Mouse (Mus musculus) midbrain, embryonic 13.5 days (tissue): ENCODE data around the gene Syt14. TPM values are rescaled to one million over a fixed set of nuclear protein-coding genes. Genes with fewer than 3 reads are reported as not detected.

Experiments
- ATAC-seq: fragments of 200-750 bp; cut with Nextera tagmentation; 2 replicates; pipeline ENCODE4 v1.8.0; 2017; ENCODE audit warnings: mild to moderate bottlenecking, moderate TSS enrichment, moderate library complexity
- H3K27ac ChIP-seq: fragments of 300-500 bp; sonication (generic); 2 replicates; pipeline ENCODE4 v1.5.1; 2015; ENCODE audit warnings: inconsistent platforms, mild to moderate bottlenecking, moderate library complexity
- H3K27me3 ChIP-seq: fragments of 300-500 bp; sonication (generic); 2 replicates; pipeline ENCODE4 v1.6.1; 2015; ENCODE audit warnings: mild to moderate bottlenecking, inconsistent platforms
- H3K36me3 ChIP-seq: fragments of 300-500 bp; sonication (generic); 2 replicates; pipeline ENCODE4 v1.6.1; 2015; ENCODE audit warnings: mild to moderate bottlenecking, inconsistent platforms
- H3K4me1 ChIP-seq: fragments of 300-500 bp; sonication (generic); replicated peaks from 2 replicates; pipeline ENCODE4 v1.6.1; 2015; ENCODE audit warnings: inconsistent platforms
- H3K4me2 ChIP-seq: fragments of 300-500 bp; sonication (generic); replicated peaks from 2 replicates; pipeline ENCODE4 v1.6.1; 2015; ENCODE audit warnings: moderate library complexity, mild to moderate bottlenecking, inconsistent platforms
- H3K4me3 ChIP-seq: fragments of 300-500 bp; sonication (generic); replicated peaks from 2 replicates; pipeline ENCODE4 v1.5.1; 2015; ENCODE audit warnings: mild to moderate bottlenecking, inconsistent platforms
- H3K9ac ChIP-seq: fragments of 300-500 bp; sonication (generic); replicated peaks from 2 replicates; pipeline ENCODE4 v1.6.1; 2015; ENCODE audit warnings: mild to moderate bottlenecking, inconsistent platforms
- H3K9me3 ChIP-seq: fragments of 300-500 bp; sonication (generic); 2 replicates; pipeline ENCODE4 v1.6.1; 2016; ENCODE audit warnings: mild to moderate bottlenecking, inconsistent platforms
- WGBS: fragments of 180-500 bp; shearing (Covaris S2); methylation state at CpG from one replicate; pipeline ENCODE4 v1.1.7; 2015; 5-methylcytosine and 5-hydroxymethylcytosine counted together
- polyA plus RNA-seq: library from polyadenylated mRNA; unstranded; fragments of >200 nt; fragmentation: Nextera tagmentation; extraction: Ambion mirVana; gene quantifications from 2 replicates; pipeline ENCODE4 v1.2.1, GENCODE M21; 2015

Gene Syt14
- polyA plus RNA-seq, 1 experiment from 2014 or later, result 8.9 TPM

DNA sequence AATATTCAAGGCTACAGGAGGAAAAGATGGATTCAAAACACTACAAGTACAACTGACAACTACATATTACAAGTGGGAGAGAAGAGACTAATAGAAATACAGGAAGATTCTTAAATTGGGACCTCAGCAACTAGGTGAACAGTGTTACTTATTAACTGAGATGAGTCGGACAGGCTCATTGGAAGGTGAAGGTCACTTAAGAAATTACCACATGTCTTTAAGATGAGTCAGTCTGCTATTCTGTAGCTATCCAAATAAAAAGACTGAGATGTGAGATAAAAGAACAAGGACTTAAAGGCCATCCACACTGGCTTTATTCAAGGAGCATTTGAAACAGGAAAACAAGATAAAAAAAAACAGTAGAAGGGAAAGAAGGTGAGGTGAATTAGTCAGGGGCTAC is 11.3 kb downstream of the Syt14 start:
- no peaks in the 10 kb centered on the region for H3K36me3 ChIP-seq
- H3K4me2 ChIP-seq, result no peak overlapping the region
- ATAC-seq, result no peak
- no peaks in the 10 kb centered on the region for H3K9me3 ChIP-seq
- no peak overlapping the region for H3K4me3 ChIP-seq
- H3K27me3 ChIP-seq, result no peaks in the 10 kb centered on the region
- no peak overlapping the region for H3K9ac ChIP-seq
- no peaks in the 10 kb centered on the region for H3K4me1 ChIP-seq
- WGBS, result 82% methylated on average over 1 of the region's 1 CpGs
- no peak overlapping the region for H3K27ac ChIP-seq

DNA sequence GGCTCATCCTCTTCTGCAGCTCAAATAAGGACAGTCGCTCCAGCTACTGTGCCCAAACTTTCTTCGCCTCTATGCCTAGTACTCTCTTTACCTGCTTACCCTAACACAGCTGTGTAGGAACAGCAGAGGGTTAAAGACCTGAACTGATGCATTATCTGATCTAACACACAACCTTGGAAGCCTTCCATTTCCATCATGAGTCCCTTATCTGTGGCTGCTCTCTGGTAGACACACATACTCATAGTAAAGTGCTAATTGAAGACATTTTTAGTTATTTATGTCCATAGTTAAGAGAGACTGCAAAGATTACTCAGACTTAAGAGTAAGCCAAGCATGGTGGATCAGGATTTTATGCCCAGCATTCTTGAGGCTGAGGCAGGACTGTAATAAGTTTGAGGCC is 23.2 kb downstream of the Syt14 start:
- WGBS, result 95% methylated on average over 2 of the region's 2 CpGs
- no peaks in the 10 kb centered on the region for H3K4me1 ChIP-seq
- H3K27ac ChIP-seq, result no peak overlapping the region
- no peak for ATAC-seq
- no peak overlapping the region for H3K4me3 ChIP-seq
- H3K9ac ChIP-seq, result no peak overlapping the region
- H3K27me3 ChIP-seq, result no peaks in the 10 kb centered on the region
- H3K9me3 ChIP-seq, result no peaks in the 10 kb centered on the region
- H3K36me3 ChIP-seq, result no peaks in the 10 kb centered on the region
- no peak overlapping the region for H3K4me2 ChIP-seq

DNA sequence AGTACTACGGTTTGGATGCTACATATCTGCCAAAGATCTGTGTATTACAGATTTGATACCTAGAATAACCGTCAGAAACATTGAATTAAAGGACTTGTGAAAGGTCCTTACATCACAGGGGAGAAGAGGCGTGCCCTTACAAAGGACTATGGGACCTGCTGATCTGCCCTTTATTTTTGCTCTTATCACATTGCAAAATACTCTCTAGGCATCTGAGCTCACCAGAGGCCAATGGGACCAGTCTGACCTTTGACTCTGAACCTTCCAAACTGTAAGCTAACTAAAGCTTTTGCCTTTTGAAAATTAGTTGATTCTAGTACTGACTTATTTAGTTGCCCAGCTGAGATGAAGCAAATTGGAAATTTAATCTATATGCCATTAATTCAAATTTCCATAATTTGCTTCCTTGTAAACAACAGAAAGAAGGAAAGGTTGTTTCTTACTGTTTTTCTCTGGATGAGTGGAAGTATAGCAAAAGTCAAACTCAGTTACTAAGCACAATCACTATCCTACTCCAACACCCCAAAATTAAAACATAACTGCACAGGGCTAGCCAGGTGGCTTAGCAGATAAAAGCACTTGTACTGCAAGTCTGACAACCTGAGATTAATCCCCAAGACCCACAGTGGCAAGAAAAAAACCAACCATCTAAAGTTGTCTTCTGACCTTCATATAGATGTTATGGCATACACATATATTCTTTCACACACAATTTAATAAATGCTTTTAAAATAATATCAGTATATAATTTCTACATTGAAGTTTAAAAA is 24.4 kb downstream of the Syt14 start:
- no peaks in the 10 kb centered on the region for H3K36me3 ChIP-seq
- H3K27ac ChIP-seq, result no peak overlapping the region
- ATAC-seq, result no peak
- no peak overlapping the region for H3K4me3 ChIP-seq
- H3K9me3 ChIP-seq, result no peaks in the 10 kb centered on the region
- H3K27me3 ChIP-seq, result no peaks in the 10 kb centered on the region
- no peak overlapping the region for H3K4me2 ChIP-seq
- H3K9ac ChIP-seq, result no peak overlapping the region
- 88% methylated on average over 3 of the region's 3 CpGs for WGBS
- H3K4me1 ChIP-seq, result no peaks in the 10 kb centered on the region

DNA sequence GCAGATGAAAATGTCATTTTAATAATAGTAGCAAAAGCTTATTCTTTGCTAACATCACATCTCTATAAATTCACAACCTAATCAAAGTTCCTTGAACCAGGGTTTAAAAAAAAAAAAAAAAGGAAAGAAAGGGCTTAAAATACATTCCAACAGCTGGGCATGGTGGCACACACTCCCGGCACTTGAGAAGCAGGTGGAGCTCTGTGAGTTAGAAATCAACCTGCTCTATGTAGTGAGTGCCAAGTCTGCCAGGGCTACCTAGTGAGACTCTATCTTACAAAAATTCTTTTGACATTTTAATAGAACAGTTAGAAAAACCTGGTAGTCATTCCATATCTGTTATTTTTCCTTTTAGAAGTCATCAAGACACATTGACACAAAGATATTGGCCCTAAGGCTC is 31.0 kb downstream of the Syt14 start:
- H3K9me3 ChIP-seq, result no peaks in the 10 kb centered on the region
- H3K4me1 ChIP-seq, result no peaks in the 10 kb centered on the region
- no peaks in the 10 kb centered on the region for H3K36me3 ChIP-seq
- no peak overlapping the region for H3K4me2 ChIP-seq
- no peak overlapping the region for H3K27ac ChIP-seq
- H3K27me3 ChIP-seq, result no peaks in the 10 kb centered on the region
- WGBS, result 85% methylated on average over 1 of the region's 1 CpGs
- H3K4me3 ChIP-seq, result no peak overlapping the region
- no peak for ATAC-seq
- no peak overlapping the region for H3K9ac ChIP-seq

DNA sequence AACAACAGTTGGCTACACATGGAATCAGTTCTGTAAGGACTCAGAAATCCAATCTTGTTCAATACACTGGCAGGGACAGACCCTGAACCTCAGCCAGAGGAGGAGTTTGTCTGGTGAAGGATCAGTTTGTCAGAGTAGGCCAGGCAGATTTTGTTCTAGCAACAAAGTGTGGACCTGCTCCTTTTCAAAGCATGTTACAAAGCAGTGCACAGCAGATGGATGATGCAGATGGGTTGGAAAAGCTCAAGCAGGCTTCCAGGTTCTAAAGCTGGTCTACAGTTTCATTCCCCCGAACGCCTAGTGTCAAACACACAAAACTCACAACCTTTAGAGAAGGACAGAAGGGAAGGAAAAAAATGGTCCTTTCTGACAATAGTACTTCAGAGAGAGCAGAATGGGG is 31.6 kb downstream of the Syt14 start:
- no peaks in the 10 kb centered on the region for H3K27me3 ChIP-seq
- no peak overlapping the region for H3K4me3 ChIP-seq
- no peaks in the 10 kb centered on the region for H3K4me1 ChIP-seq
- no peaks in the 10 kb centered on the region for H3K36me3 ChIP-seq
- no peak overlapping the region for H3K27ac ChIP-seq
- H3K9me3 ChIP-seq, result no peaks in the 10 kb centered on the region
- H3K9ac ChIP-seq, result no peak overlapping the region
- no peak for ATAC-seq
- H3K4me2 ChIP-seq, result no peak overlapping the region
- 98% methylated on average over 2 of the region's 2 CpGs for WGBS

DNA sequence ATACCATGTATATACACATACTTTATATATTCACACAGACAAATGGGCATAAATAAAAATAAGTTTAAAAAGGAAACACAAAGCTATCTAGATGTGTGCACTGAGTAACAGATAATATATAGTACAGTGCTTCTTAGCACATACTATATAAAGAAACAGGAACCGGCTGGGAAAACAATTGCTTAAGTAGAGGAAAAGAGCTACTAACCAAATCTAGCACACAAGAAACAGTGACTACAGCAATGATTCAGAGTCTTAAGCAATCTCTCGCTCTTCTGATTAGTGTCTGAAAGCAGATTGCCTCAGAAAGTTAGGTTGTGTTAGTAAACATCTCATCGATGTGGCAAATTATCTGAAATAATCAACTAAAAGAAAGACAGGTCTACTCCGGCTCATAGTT is 33.3 kb downstream of the Syt14 start:
- Histone ChIP-seq H3K4me3 (no peak overlapping the region), H3K4me1 (no peaks in the 10 kb centered on the region), H3K9ac (no peak overlapping the region), H3K4me2 (no peak overlapping the region), H3K27ac (no peak overlapping the region), H3K27me3 (no peaks in the 10 kb centered on the region), H3K9me3 (no peaks in the 10 kb centered on the region), H3K36me3 (no peaks in the 10 kb centered on the region)
- 90% methylated on average over 4 of the region's 4 CpGs for WGBS
- ATAC-seq, result no peak

DNA sequence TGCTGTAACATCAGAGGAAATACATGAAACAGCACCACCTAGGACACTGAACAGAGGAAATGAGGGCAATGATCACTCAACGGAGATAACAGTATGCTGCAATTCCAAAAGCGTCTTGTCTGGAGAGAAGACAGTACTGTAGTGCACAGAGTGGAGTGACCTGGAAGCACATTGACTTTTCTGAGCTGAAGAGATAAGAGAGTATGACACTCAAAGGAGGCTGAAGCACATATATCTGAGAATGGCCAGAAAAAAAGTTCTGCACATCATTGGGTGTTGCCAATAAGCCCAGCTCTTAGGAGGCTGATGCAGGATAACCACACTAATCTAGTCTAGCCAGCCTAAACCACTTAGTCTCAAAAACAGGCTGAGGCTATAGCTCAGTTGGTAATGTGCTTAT is 34.0 kb downstream of the Syt14 start:
- Histone ChIP-seq H3K4me2 (no peak overlapping the region), H3K27me3 (no peaks in the 10 kb centered on the region), H3K9me3 (no peaks in the 10 kb centered on the region), H3K9ac (no peak overlapping the region), H3K36me3 (no peaks in the 10 kb centered on the region), H3K4me1 (no peaks in the 10 kb centered on the region), H3K4me3 (no peak overlapping the region), H3K27ac (no peak overlapping the region)
- 89% methylated on average over 2 of the region's 2 CpGs for WGBS
- no peak for ATAC-seq

DNA sequence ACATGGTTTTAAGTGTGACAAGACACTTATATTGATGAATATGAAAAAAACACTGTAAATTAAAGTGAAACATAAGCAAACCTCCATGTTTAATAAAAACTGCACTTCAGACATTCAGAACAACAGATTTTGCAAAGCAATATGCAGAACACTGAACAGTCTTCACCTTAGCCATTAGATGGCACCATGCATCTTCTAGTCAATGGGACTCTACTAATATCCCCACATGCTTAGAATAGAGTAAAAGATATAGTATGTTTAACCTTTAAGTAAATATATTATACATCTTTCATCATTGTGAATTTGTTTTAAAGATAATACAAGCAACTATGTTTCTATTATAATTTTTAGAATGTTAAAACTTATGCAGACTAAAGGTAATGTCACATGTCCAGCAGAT is 34.7 kb downstream of the Syt14 start:
- Histone ChIP-seq H3K27ac (no peak overlapping the region), H3K9ac (no peak overlapping the region), H3K27me3 (no peaks in the 10 kb centered on the region), H3K9me3 (no peaks in the 10 kb centered on the region), H3K4me1 (no peaks in the 10 kb centered on the region), H3K4me2 (no peak overlapping the region), H3K36me3 (no peaks in the 10 kb centered on the region), H3K4me3 (no peak overlapping the region)
- no peak for ATAC-seq

DNA sequence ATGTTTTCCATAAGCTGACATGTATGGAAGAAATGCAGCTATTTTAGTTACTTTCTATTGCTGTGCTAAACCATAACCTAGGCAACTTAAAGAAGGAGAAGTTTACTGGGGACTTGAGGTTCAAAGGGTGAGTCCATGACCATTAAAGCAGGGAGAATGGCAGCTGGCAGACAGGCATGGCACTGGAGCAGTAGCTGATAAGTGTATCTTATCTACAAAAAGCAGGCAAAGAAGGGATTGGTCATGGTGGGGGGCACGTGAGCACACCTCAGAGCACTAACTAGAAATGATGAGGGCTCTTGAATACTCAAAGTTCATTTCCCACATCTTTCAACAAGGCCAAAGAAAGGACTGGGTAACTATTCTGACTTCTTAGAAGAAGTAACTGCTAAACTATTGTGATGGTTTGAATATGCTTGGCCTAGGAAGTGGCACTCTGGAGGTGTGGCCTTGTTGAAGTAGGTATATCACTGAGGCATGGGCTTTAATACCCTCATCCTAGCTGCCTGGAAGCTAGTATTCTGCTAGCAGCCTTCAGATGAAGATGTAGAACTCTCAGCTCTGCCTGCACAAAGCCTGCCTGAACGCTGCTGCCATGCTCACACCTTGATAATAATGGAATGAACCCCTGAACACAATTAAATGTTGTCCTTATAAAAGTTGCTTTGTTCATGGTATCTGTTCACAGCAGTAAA is 41.2 kb downstream of the Syt14 start:
- no peak overlapping the region for H3K4me2 ChIP-seq
- WGBS, result 90% methylated on average over 2 of the region's 2 CpGs
- no peak overlapping the region for H3K27ac ChIP-seq
- H3K4me1 ChIP-seq, result no peaks in the 10 kb centered on the region
- no peaks in the 10 kb centered on the region for H3K9me3 ChIP-seq
- H3K36me3 ChIP-seq, result no peaks in the 10 kb centered on the region
- H3K9ac ChIP-seq, result no peak overlapping the region
- H3K4me3 ChIP-seq, result no peak overlapping the region
- H3K27me3 ChIP-seq, result no peaks in the 10 kb centered on the region
- no peak for ATAC-seq

DNA sequence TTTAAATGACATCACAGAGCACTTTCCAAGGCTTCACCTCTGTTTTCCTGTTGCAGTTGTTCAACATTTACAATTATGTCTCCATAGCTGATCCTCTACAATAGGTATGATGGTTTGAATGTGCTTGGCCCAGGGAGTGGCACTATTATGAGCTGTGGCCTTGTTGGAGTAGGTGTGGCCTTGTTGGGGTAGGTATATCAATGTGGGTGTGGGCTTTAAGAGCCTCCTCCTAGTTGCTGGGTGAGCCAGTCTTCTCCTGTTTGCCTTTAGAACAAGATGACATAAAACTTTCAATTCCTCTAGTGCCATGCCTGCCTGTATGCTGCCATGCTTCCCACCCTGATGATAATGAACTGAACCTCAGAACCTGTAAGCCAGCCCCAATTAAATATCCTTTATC is 42.1 kb downstream of the Syt14 start:
- H3K36me3 ChIP-seq, result no peaks in the 10 kb centered on the region
- H3K4me3 ChIP-seq, result no peak overlapping the region
- no peak overlapping the region for H3K27ac ChIP-seq
- no peak overlapping the region for H3K4me2 ChIP-seq
- no peak overlapping the region for H3K9ac ChIP-seq
- no peaks in the 10 kb centered on the region for H3K9me3 ChIP-seq
- H3K4me1 ChIP-seq, result no peaks in the 10 kb centered on the region
- H3K27me3 ChIP-seq, result no peaks in the 10 kb centered on the region
- ATAC-seq, result no peak

DNA sequence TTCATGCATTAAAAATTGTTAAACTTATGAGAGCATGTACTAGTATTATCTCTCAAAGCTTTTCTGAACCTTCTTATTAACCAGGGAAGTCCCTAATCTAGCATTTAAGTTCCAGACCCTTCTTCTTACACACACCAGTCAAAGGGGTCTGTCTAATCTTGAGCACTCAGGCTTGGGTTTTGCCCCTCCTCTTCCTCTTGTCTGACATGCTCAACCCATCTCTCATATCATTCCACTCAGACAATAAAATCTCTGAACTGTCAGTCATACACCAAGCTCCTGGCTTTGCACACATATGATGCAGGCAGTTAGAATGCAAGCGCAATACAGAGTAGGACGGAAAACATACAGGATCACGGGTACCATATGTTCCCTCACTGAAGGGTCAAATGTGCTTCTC is 48.4 kb downstream of the Syt14 start:
- Histone ChIP-seq H3K9me3 (no peaks in the 10 kb centered on the region), H3K9ac (no peak overlapping the region), H3K27ac (no peak overlapping the region), H3K4me2 (no peak overlapping the region), H3K4me1 (no peaks in the 10 kb centered on the region), H3K27me3 (no peaks in the 10 kb centered on the region), H3K36me3 (no peaks in the 10 kb centered on the region), H3K4me3 (no peak overlapping the region)
- ATAC-seq, result no peak
- WGBS, result 87% methylated on average over 3 of the region's 3 CpGs

DNA sequence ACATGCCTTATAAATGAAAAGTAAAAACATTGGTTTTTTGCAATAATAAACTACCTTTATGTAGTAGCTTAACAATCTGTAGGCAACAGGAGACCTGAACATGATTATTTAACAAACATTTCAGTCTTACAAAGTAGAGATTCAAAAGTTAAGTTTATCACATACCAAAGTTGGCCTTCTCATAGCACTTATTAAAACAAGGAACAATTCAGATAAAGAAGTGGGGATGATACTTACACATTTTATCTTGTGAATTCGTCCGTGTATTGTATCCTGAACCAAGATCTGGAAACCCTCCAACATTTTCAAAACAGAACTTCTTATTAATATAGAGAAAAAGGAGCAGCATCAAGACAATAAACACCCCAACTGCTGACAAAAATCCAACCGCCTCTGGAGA is 49.1 kb downstream of the Syt14 start:
- Histone ChIP-seq H3K9ac (no peak overlapping the region), H3K4me3 (no peak overlapping the region), H3K36me3 (no peaks in the 10 kb centered on the region), H3K4me1 (no peaks in the 10 kb centered on the region), H3K9me3 (no peaks in the 10 kb centered on the region), H3K27ac (no peak overlapping the region), H3K27me3 (no peaks in the 10 kb centered on the region), H3K4me2 (no peak overlapping the region)
- no peak for ATAC-seq
- 92% methylated on average over 3 of the region's 3 CpGs for WGBS

DNA sequence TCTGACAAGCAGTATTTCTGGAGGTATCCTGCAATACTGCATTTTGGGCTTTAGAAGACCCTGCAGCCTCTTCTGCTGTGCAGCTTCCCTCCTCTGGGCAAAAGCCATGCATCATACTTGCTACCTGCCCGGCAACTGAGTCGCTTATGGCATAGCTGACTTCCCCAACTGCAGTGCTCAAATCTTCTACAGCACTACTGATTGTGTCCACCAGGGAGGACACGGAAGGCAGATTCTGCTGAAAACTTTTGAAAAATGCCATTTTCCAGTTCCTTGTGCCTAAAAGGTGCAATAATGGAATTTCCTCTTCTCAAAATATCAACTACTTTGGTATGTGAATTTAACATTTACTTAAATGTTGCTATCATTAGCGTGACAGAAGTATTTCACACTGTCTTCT is 51.2 kb downstream of the Syt14 start:
- Histone ChIP-seq H3K4me1 (no peaks in the 10 kb centered on the region), H3K9ac (no peak overlapping the region), H3K27ac (no peak overlapping the region), H3K36me3 (no peaks in the 10 kb centered on the region), H3K4me2 (no peak overlapping the region), H3K27me3 (no peaks in the 10 kb centered on the region), H3K4me3 (no peak overlapping the region), H3K9me3 (no peaks in the 10 kb centered on the region)
- 90% methylated on average over 4 of the region's 4 CpGs for WGBS
- no peak for ATAC-seq
